Mouse (Mus musculus) heart, adult 18-20 months (tissue): Measurements from ENCODE around the gene Cpe. TPM values are rescaled to one million over a fixed set of nuclear protein-coding genes. Genes with fewer than 3 reads are reported as not detected.

Source experiments
- DNase-seq, 2 experiments: peaks; one replicate each; pipeline ENCODE4 v3.0.0; 2021 to 2022; ENCODE audit warnings: mixed read lengths in 1 of 2
- long read RNA-seq, 2 experiments: library from polyadenylated mRNA; stranded (forward); transcript quantifications; one replicate each; pipeline ENCODE4 v2.0.0; 2021
- total RNA-seq, 2 experiments: library from RNA; stranded (reverse); gene quantifications; 2 replicates each; pipeline ENCODE4 v1.2.3; 2021

Cpe gene
- 100 to 1,000 TPM; 259 to 260 TPM for total RNA-seq
- long read RNA-seq, experiment 1, transcript Cpe-201 (9 exons, 2,117 nt) = major isoform, 324 of 351 reads
- long read RNA-seq, experiment 1, partial matches to known transcripts = 12 of 351 reads
- long read RNA-seq, experiment 1, other reads (novel, unspliced or antisense) = 15 of 351 reads
- long read RNA-seq, experiment 2, transcript Cpe-201 (9 exons, 2,117 nt) = major isoform, 159 of 169 reads
- long read RNA-seq, experiment 2, partial matches to known transcripts = 6 of 169 reads
- long read RNA-seq, experiment 2, other reads (novel, unspliced or antisense) = 4 of 169 reads

DNA sequence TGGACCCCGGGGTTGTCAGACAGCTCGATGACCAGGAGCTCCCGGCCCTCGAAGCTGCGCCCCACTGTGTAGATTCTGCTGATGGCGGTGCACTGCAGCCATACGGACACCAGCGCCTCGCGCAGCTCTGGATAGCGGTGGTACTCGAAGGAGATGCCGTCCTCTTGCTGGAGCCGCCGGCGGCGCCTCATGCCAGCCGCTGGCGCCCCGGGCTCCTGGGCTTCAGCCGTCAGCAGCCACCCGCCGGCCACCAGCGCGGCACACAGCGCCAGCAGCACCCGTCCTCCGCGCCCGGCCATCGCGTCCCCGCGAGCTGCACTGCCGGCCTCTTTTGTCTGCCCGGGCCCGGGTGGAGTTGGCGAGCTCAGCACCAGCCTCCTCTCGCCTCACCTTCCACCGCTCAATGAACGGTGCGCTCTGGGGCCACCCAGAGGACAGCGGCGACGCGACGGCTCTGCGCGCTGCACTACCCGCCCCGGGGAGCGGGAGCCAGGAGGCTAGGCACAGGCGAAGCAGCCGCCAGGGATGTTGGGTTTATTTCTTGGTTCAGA, at the start of gene Cpe:
Cpe (minus strand) TSS at position 404 of the 551 bp plus-strand sequence.
- DNase-seq = peak; percentile 82 to 85

GRCm38 (mm10) chr8:64740547-64741211, 47.8 kb upstream of the Cpe start:
- no peak for DNase-seq

GRCm38 (mm10) chr8:64738916-64739315, 46.1 kb upstream of the Cpe start:
- DNase-seq = no peak

DNA sequence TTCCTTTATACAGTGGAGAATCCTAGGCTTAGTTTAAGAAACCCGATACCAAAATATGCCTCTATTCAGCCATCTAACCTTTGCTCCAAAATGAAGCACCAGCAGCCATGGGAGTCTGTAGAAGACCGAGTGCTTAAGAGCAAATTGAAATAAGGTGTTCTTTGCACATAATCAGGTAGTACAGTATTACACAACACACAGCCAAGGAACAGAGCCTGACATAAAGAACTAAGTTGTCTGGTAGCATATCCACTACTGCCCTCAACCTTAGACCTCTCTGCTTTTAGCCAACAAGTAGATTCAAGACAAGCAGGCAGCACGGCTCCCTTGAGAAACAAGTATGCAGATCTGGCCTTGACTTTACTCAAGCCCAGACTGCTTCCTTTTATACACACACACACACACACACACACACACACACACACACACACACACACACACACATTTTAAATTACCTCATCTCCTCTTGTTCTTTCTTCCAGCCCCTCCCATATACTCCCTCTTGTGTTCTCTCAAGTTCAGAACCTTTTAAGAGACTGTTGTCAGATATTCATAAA, 44.0 kb upstream of the Cpe start:
- DNase-seq = no peak

GRCm38 (mm10) chr8:64735161-64735560, 42.3 kb upstream of the Cpe start:
- no peak for DNase-seq

GRCm38 (mm10) chr8:64733271-64733943, 40.6 kb upstream of the Cpe start, which contains the start of gene Msmo1:
Msmo1 (minus strand) TSS chr8:64733792.
- peak; percentile 95 to 99 for DNase-seq

GRCm38 (mm10) chr8:64732596-64732995, 39.7 kb upstream of the Cpe start:
- no peak for DNase-seq

- DNase-seq = no peak
Measured at GRCm38 (mm10) chr8:64728156-64728555, 35.3 kb upstream of the Cpe start.

DNA sequence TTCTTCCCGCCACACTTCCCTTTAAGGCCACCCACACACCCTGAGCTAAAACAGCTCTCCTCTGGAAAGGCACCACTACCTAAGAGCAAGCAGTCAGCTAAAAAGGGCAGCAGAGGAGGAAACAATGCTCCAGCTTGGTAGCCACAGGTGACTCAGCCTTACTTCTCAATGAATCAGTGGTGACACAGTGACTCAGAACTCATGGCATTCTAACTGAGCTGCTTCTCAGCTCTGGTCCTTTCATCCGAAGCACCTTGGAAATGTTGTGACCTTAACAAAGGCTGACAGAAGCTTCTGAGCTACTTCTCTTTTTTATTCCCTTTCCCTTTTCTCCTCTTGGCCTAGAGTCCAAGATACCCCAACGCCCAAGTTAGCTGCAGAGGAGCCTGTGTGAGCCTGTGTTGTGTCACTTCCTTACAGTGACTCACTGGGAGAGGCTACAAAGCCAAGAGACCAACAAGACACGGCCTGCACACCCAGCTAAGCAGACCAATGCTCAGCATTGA, 33.4 kb upstream of the Cpe start:
- DNase-seq = peak in 1 of 2 experiments; percentile 24

GRCm38 (mm10) chr8:64723206-64723605, 30.4 kb upstream of the Cpe start:
- no peak for DNase-seq

DNA sequence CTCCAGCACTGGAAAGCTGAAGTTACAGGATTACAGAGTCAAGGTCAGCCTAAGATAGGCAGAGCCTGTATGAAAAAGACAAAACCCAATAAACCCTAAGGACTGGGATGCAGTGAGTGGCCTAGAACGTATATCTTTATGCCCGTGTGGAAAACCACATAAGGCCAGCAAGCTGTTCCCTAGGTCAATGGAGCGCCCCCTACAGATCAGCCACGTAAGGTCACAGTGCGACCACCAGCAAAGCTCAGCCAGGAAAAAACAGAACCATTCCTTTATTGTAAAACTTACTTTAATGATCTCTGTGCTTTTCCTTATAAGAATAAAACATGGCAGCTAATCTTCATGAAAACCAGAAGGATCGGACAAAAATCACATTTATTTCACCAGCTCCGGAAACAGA, 25.0 kb upstream of the Cpe start:
- DNase-seq = no peak

DNA sequence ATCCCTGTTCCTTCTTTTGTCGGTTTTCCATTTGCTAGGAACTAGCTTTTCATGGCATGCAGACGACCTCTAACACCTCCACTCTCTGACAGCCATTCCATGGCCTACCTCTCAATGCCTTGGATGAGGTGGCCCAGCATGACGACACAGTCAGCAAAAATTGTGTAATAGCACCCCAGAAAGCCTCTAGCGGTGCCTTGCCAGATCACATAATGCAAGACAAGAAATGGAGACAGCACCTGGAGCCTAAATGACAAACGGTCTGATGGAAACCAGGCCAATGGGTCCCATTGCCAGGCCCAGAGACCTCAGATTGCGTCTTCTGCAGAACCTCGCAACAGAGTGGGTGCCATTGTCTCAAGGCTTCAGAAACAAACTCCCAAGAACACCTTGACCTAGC, 19.6 kb upstream of the Cpe start:
- DNase-seq = no peak

- DNase-seq = no peak
Measured at GRCm38 (mm10) chr8:64711544-64711943, 18.7 kb upstream of the Cpe start.

- no peak for DNase-seq
Measured at GRCm38 (mm10) chr8:64707481-64707880, 14.6 kb upstream of the Cpe start.

DNA sequence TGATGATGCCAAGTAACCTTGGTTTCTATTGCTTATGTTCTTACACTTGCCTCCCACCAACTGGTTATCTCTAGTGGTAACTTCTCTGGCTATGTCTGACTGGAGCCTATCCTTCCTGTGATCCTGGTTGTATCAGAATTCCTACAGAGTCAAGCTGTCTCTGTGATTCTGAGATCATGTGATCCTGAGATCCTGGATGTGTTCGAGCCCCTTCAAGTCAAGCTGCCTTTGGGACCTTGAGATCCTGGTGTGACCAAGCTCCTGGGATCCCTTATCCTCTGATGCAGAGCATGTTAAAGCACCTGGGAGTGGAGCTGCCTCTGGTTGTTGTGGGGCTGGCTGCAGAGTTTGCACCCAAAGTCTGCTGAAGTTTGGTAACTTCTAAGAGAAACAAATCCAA, 10.3 kb upstream of the Cpe start:
- DNase-seq = no peak

- DNase-seq = peak in 1 of 2 experiments; percentile 37
Measured at GRCm38 (mm10) chr8:64691591-64692401, 1.1 kb downstream of the Cpe start.

DNA sequence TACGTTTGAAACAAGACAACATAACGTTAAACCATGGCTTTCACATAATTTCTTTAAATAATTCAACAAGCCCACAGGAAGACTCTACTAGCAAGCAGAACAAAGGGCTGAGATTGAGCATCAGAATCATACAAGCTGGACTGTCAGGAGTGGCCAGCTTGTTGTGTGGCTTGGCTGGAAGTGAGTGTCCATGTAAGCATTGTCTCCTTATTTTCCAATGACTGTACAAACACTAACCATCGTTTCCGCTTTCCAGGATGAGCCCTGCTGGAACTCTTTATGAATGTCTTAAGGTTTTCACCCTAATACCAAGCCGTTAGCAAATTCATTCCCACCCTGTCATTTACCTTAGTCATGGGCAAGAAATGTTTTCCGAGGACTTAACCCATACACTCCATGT, 2.0 kb downstream of the Cpe start:
- no peak for DNase-seq

DNA sequence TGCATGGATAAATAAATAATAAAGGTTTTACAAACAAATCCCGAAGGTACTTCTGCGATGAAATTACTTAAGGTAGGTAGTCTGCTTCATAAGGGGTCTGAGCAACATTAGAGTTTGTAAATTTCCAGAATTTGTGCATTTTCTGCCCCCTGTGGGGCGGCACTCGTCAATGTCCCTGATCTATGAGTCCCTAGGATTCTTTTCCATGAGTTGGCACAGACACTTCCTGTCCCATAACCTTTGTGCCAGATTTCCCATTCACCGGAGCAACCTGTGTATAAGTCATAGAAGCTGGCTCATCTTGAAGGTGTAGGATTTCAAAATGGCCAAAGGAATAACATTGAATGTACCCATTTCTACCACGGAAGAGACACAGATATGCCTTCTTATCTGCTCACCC, 2.5 kb downstream of the Cpe start:
- no peak for DNase-seq

DNA sequence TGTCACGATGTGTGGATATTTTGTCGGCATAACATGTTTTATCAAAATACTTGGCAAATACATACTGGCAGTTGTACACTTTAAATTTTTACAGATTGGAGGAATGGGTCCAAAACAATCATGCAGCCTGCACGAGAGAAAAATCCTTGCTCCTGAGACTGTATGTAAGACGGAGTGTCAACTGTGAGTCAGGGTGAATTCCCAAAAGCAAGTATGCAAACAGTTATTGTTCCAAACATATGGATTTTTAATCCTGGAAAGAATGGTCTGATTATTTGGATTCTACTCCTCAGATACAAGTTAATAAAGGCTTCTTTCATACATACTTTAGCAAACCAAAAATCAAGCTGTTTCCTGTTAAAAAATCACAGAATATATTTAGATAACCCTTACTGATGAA, 4.1 kb downstream of the Cpe start:
- no peak for DNase-seq

- peak; percentile 55 to 58 for DNase-seq
Measured at GRCm38 (mm10) chr8:64688161-64688560, 4.7 kb downstream of the Cpe start.

- DNase-seq = no peak
Measured at GRCm38 (mm10) chr8:64682501-64682900, 10.4 kb downstream of the Cpe start.

DNA sequence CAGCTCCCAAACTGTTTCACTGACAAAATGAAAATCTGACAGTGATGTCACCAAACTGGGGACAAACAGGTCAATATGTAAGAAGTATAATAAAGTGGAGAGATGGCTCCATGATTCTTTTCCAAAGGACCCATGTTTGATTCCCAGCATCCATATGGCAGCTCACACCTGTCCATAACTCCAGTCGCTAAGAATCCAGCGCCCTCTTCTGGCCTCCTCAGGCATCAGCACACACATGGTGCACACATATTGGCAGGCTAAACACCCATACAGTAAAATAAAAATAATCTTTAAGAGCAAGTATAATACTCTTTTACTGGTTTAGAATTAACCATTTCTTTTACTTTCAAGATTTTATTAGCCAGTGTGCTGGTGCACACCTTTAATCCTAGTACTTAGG, 16.5 kb downstream of the Cpe start:
- DNase-seq = no peak
